Mouse (Mus musculus) hindbrain, embryonic 12.5 days (tissue): ENCODE data around the gene Lgmn. TPM values are rescaled to one million over a fixed set of nuclear protein-coding genes. Genes with fewer than 3 reads are reported as not detected.
A peak's percentile ranks its signal among the peaks of the same experiment; 100 is the strongest.

Source experiments
- ATAC-seq: fragments of 200-750 bp; cut with Nextera tagmentation; 2 replicates; pipeline ENCODE4 v1.8.0; 2017; ENCODE audit warnings: moderate TSS enrichment; ENCODE audit not compliant: low FRiP score
- H3K27ac ChIP-seq: fragments of 300-500 bp; sonication (generic); 2 replicates; pipeline ENCODE4 v1.5.1; 2016; ENCODE audit warnings: mild to moderate bottlenecking
- H3K27me3 ChIP-seq: fragments of 300-500 bp; sonication (generic); 2 replicates; pipeline ENCODE4 v1.6.1; 2016; ENCODE audit warnings: mild to moderate bottlenecking
- H3K36me3 ChIP-seq: fragments of 300-500 bp; sonication (generic); 2 replicates; pipeline ENCODE4 v1.6.1; 2016; ENCODE audit warnings: mild to moderate bottlenecking
- H3K4me1 ChIP-seq: fragments of 300-500 bp; sonication (generic); 2 replicates; pipeline ENCODE4 v1.6.1; 2016
- H3K4me2 ChIP-seq: fragments of 300-500 bp; sonication (generic); replicated peaks from 2 replicates; pipeline ENCODE4 v1.6.1; 2016; ENCODE audit warnings: mild to moderate bottlenecking
- H3K4me3 ChIP-seq: fragments of 300-500 bp; sonication (generic); 2 replicates; pipeline ENCODE4 v1.5.1; 2016; ENCODE audit warnings: mild to moderate bottlenecking
- H3K9ac ChIP-seq: fragments of 300-500 bp; sonication (generic); 2 replicates; pipeline ENCODE4 v1.6.1; 2016; ENCODE audit warnings: mild to moderate bottlenecking, moderate library complexity
- H3K9me3 ChIP-seq: fragments of 300-500 bp; sonication (generic); replicated peaks from 2 replicates; pipeline ENCODE4 v1.6.1; 2016; ENCODE audit warnings: mild to moderate bottlenecking
- WGBS: fragments of 180-500 bp; shearing (Covaris S2); methylation state at CpG from one replicate; pipeline ENCODE4 v1.1.7; 2016; 5-methylcytosine and 5-hydroxymethylcytosine counted together
- polyA plus RNA-seq: library from polyadenylated mRNA; unstranded; fragments of >200 nt; fragmentation: Nextera tagmentation; extraction: Ambion mirVana; gene quantifications from 2 replicates; pipeline ENCODE4 v1.2.1, GENCODE M21; 2016

Gene Lgmn
- polyA plus RNA-seq, 1 experiment from 2014 or later, result 73.7 TPM

DNA sequence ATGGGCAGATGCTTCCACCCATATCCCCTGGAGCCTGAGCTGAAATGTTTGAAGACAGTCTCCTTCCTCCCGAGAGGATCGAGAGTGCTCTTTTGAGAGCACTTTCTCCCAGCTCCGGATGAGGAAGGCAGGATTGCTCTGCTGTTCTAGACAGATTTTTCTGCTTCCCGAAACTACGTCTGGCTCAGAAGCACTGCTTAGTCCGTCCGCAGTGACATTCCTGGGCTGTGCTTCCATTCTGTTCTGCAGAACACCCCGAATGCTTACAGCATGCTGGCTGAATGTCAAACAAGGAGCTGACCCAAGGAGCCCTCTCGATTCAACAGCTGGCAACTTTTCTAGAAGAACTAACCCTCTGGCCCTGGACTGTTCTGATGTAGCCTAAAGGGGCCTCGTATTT is 10.8 kb upstream of the Lgmn start:
- no peaks in the 10 kb centered on the region for H3K27me3 ChIP-seq
- no peaks in the 10 kb centered on the region for H3K9me3 ChIP-seq
- H3K4me2 ChIP-seq, result no peak overlapping the region
- no peak overlapping the region for H3K27ac ChIP-seq
- no peaks in the 10 kb centered on the region for H3K4me1 ChIP-seq
- no peaks in the 10 kb centered on the region for H3K36me3 ChIP-seq
- ATAC-seq, result no peak
- 75% methylated on average over 10 of the region's 10 CpGs for WGBS
- no peak overlapping the region for H3K9ac ChIP-seq
- no peak overlapping the region for H3K4me3 ChIP-seq

DNA sequence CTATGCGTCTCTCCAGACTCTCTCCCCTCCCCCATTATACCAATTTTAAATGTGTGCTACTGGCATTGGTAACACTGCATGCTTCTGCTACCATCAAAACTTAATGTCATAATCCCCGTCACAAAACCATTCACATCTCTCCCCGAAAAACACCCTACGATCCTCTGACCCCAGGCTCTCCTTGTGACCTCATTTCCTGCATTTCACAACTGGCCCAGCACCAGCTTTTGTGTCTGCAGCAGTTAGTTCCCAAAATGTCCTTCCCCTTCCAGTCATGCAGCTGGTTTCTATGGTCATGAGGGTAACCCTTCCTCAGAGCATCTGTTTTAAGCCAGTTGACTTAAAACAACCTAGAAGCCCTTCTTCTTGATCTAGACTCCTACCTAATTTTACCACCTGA is 5.8 kb upstream of the Lgmn start:
- H3K4me3 ChIP-seq, result no peak overlapping the region
- no peaks in the 10 kb centered on the region for H3K36me3 ChIP-seq
- H3K27ac ChIP-seq, result no peak overlapping the region
- H3K4me1 ChIP-seq, result no peaks in the 10 kb centered on the region
- no peak for ATAC-seq
- 70% methylated on average over 4 of the region's 4 CpGs for WGBS
- H3K27me3 ChIP-seq, result no peaks in the 10 kb centered on the region
- H3K4me2 ChIP-seq, result no peak overlapping the region
- H3K9me3 ChIP-seq, result no peaks in the 10 kb centered on the region
- no peak overlapping the region for H3K9ac ChIP-seq

DNA sequence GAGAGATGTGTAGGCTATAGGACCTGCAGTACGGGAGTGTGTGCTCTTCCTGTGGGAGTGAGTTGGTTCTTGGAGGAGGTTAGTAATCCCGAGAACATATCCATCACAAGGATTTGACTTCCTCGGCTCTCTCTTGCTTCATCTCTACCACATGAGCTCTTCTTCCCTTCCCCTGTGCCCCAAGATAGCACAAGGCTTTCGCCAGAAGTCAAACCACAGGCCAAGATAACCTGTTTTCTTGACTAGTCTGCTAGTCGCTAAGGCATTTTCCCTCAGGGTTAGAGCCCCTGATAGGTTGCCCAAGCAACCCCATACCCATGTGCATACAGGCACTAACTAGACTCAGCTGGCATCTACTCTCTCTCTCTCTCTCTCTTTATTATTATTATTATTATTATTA is 4.1 kb upstream of the Lgmn start:
- Histone ChIP-seq H3K4me3 (no peak overlapping the region), H3K4me2 (no peak overlapping the region), H3K27ac (no peak overlapping the region), H3K36me3 (no peaks in the 10 kb centered on the region), H3K4me1 (peaks cover 8% of the 10 kb centered on the region; the same call in 1 of the 2 replicates), H3K27me3 (no peaks in the 10 kb centered on the region), H3K9me3 (no peaks in the 10 kb centered on the region), H3K9ac (no peak overlapping the region)
- ATAC-seq, result no peak
- 82% methylated on average over 5 of the region's 5 CpGs for WGBS

DNA sequence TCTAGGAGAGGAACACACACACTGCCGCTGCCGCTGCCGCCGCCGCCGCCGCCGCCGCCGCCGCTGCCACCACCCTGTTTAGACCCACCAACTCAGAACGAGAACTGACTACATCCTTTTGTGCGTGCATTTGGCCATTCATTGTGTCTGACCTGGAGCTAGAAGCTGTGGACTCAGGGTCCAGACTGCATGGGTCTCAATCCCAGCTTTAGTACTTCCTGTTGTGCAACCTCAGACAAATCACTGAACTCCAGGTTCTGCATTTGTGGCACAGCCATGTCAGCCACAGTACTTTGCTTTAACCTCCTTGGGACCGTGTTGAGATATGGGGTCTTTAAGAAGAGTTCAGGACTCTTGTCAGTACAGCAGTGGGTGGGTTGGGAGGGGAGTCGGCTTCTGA is 3.0 kb upstream of the Lgmn start:
- Histone ChIP-seq H3K27me3 (no peaks in the 10 kb centered on the region), H3K36me3 (no peaks in the 10 kb centered on the region), H3K9ac (no peak overlapping the region), H3K9me3 (no peaks in the 10 kb centered on the region), H3K4me2 (no peak overlapping the region), H3K4me3 (no peak overlapping the region), H3K27ac (no peak overlapping the region), H3K4me1 (peaks cover 17% of the 10 kb centered on the region)
- whole genome bisulfite sequencing, result 92% methylated on average over 15 of the region's 15 CpGs
- ATAC-seq, result no peak

DNA sequence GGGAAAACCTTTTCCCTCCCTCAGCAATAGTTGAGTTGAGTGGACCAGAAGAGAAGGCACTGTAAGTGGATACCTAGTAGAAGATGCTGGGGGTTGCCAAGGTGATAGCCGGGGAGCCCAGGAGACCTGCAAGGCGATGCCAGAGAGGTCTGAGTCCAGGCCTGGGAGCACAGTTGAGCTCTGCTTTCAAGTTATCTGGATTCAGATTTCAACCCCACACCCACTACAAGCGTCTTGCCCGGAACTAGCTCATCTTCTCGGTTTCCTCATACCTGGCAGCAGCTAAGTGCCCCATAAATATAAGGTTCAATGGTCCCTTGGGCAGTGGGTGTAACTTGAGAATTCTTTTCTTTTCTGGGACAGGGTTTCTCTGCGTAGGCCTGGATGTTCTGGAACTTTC is 1.5 kb upstream of the Lgmn start:
- ATAC-seq, result no peak

GRCm38 (mm10) chr12:102440551-102440950 is 938 bp upstream of the Lgmn start:
- no peaks in the 10 kb centered on the region for H3K36me3 ChIP-seq
- peaks cover 17% of the 10 kb centered on the region for H3K4me1 ChIP-seq
- no peak overlapping the region for H3K27ac ChIP-seq
- 88% methylated on average over 7 of the region's 7 CpGs for WGBS
- H3K4me3 ChIP-seq, result no peak overlapping the region
- no peaks in the 10 kb centered on the region for H3K27me3 ChIP-seq
- no peak overlapping the region for H3K4me2 ChIP-seq
- no peak for ATAC-seq
- H3K9me3 ChIP-seq, result no peaks in the 10 kb centered on the region
- H3K9ac ChIP-seq, result no peak overlapping the region

More for the DNA sequence above, 1.5 kb upstream of the Lgmn start:
- no peaks in the 10 kb centered on the region for H3K9me3 ChIP-seq
- no peaks in the 10 kb centered on the region for H3K36me3 ChIP-seq
- no peak overlapping the region for H3K9ac ChIP-seq
- H3K27ac ChIP-seq, result no peak overlapping the region
- H3K4me2 ChIP-seq, result no peak overlapping the region
- peaks cover 17% of the 10 kb centered on the region for H3K4me1 ChIP-seq
- 83% methylated on average over 6 of the region's 6 CpGs for whole genome bisulfite sequencing
- no peak overlapping the region for H3K4me3 ChIP-seq
- H3K27me3 ChIP-seq, result no peaks in the 10 kb centered on the region

DNA sequence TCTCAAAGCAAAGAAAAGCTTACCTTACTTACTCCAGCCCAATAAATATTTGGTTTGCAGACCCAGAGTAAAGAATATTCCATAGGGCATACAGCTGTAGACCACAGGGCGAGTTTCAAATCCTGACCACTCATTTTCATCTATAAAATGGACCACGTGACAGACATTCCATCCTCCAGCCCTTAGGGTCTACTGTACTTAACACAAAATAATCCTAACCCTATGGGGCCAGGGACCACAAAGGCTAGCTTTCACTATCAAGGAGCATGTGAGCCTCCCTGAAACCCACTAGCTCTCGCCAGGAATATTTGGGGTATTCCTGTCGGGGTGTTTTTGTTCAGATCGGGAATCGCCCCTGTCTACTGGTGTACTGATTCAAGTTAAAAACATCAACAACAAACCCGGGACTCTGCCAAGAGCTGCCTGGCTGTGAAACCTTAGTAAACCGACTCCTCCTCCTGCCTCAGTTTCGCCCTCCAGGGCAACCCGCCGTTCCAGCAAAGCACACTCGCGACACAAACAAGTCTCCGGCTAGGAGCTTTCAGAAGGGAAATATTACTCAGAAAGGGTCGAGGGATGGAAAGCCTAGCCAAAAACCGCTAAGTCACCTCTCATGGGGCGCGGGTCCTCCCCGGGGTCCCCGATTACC is 506 bp downstream of the Lgmn start:
- peak overlapping the region; percentile 49; the same call in 1 of the 2 replicates for H3K27ac ChIP-seq
- 4% methylated on average over 20 of the region's 20 CpGs for WGBS
- peak; percentile 62 for ATAC-seq

DNA sequence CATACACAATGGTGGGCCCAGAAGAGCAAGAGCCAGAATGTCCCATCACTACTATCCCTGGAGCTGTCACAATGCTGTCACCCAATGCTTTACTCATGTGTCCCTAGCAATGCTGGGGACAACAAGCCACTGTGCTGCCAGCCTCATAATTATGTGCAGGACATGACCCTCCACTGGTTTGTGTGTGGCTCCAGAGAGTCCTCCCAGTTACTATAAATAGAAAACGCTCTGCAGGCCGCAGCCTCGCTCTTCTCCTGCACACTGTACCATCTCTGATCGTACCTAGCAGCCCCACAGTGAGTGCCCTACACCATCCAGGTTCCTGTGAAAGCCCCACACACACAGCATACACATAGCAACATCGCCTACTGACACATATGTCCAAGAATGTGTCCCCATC is 1.7 kb downstream of the Lgmn start:
- WGBS, result 86% methylated on average over 5 of the region's 5 CpGs
- H3K4me2 ChIP-seq, result no peak overlapping the region

More for the DNA sequence above, 506 bp downstream of the Lgmn start:
- peak overlapping the region; percentile 74 for H3K4me2 ChIP-seq
- H3K9ac ChIP-seq, result peak overlapping the region; percentile 71
- H3K27me3 ChIP-seq, result no peaks in the 10 kb centered on the region
- H3K4me1 ChIP-seq, result peaks cover 17% of the 10 kb centered on the region
- peak overlapping the region; percentile 61 for H3K4me3 ChIP-seq
- H3K9me3 ChIP-seq, result no peaks in the 10 kb centered on the region
- H3K36me3 ChIP-seq, result no peaks in the 10 kb centered on the region

GRCm38 (mm10) chr12:102436939-102437526 is 2.6 kb downstream of the Lgmn start:
- Histone ChIP-seq H3K9me3 (no peaks in the 10 kb centered on the region), H3K36me3 (no peaks in the 10 kb centered on the region), H3K4me2 (no peak overlapping the region), H3K4me3 (no peak overlapping the region), H3K27me3 (no peaks in the 10 kb centered on the region), H3K9ac (no peak overlapping the region), H3K4me1 (peaks cover 17% of the 10 kb centered on the region), H3K27ac (no peak overlapping the region)
- no peak for ATAC-seq
- 78% methylated on average over 10 of the region's 10 CpGs for WGBS

More for the DNA sequence above, 1.7 kb downstream of the Lgmn start:
- H3K36me3 ChIP-seq, result no peaks in the 10 kb centered on the region
- H3K27ac ChIP-seq, result no peak overlapping the region
- no peaks in the 10 kb centered on the region for H3K27me3 ChIP-seq
- no peak overlapping the region; the same call in 1 of the 2 replicates for H3K4me3 ChIP-seq
- no peaks in the 10 kb centered on the region for H3K9me3 ChIP-seq
- peaks cover 17% of the 10 kb centered on the region for H3K4me1 ChIP-seq
- ATAC-seq, result no peak
- no peak overlapping the region; the same call in 1 of the 2 replicates for H3K9ac ChIP-seq

- Histone ChIP-seq H3K27ac (no peak overlapping the region), H3K4me3 (no peak overlapping the region), H3K4me1 (peaks cover 14% of the 10 kb centered on the region), H3K36me3 (no peaks in the 10 kb centered on the region), H3K27me3 (no peaks in the 10 kb centered on the region), H3K4me2 (no peak overlapping the region), H3K9ac (no peak overlapping the region), H3K9me3 (no peaks in the 10 kb centered on the region)
- no peak for ATAC-seq
- 89% methylated on average over 4 of the region's 4 CpGs for WGBS
These were observed 5.5 kb downstream of the Lgmn start for GRCm38 (mm10) chr12:102434107-102434506.

GRCm38 (mm10) chr12:102432238-102432637 is 7.4 kb downstream of the Lgmn start:
- Histone ChIP-seq H3K9me3 (no peaks in the 10 kb centered on the region), H3K36me3 (no peaks in the 10 kb centered on the region), H3K4me3 (no peak overlapping the region), H3K9ac (no peak overlapping the region), H3K27ac (no peak overlapping the region), H3K4me2 (no peak overlapping the region), H3K4me1 (no peaks in the 10 kb centered on the region), H3K27me3 (no peaks in the 10 kb centered on the region)
- no peak for ATAC-seq
- WGBS, result 85% methylated on average over 12 of the region's 12 CpGs

- Histone ChIP-seq H3K9ac (no peak overlapping the region), H3K4me1 (no peaks in the 10 kb centered on the region), H3K27ac (no peak overlapping the region), H3K36me3 (peaks cover 5% of the 10 kb centered on the region; the same call in 1 of the 2 replicates), H3K27me3 (no peaks in the 10 kb centered on the region), H3K4me3 (no peak overlapping the region), H3K4me2 (no peak overlapping the region), H3K9me3 (no peaks in the 10 kb centered on the region)
- WGBS, result 84% methylated on average over 4 of the region's 4 CpGs
- ATAC-seq, result no peak
These were observed 9.4 kb downstream of the Lgmn start for GRCm38 (mm10) chr12:102430228-102430627.

DNA sequence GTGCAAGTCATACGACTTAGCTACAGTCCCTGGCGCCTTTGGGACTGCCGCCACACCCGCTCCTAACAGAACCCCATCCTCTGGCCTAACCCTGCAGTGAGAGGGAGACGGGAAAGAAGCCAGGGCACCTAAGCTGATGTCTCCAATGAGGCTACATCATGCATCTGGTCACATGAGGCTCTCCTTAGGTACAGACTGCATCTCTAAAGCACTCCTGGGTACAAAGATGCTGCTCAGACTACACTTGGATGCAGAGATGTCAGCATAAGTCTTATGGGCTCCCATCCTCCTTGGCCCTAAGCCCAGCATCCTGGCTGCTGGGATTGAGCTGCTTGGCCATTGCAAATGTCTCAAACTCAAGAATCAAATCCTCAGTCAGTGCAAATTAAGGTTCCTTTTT is 10.0 kb downstream of the Lgmn start:
- peaks cover 5% of the 10 kb centered on the region; the same call in 1 of the 2 replicates for H3K36me3 ChIP-seq
- no peak overlapping the region for H3K27ac ChIP-seq
- no peak overlapping the region for H3K4me2 ChIP-seq
- no peak overlapping the region for H3K4me3 ChIP-seq
- H3K9me3 ChIP-seq, result no peaks in the 10 kb centered on the region
- no peak for ATAC-seq
- no peak overlapping the region for H3K9ac ChIP-seq
- WGBS, result 97% methylated on average over 5 of the region's 5 CpGs
- no peaks in the 10 kb centered on the region for H3K27me3 ChIP-seq
- H3K4me1 ChIP-seq, result no peaks in the 10 kb centered on the region
